Mouse (Mus musculus) right cerebral cortex, postnatal 4 days (tissue): ENCODE results near the gene Ppp1r18.

Experiments used
- DNase-seq: peaks from one replicate; pipeline ENCODE4 v3.0.0-alpha.2; 2022

Gene Ppp1r18

DNA sequence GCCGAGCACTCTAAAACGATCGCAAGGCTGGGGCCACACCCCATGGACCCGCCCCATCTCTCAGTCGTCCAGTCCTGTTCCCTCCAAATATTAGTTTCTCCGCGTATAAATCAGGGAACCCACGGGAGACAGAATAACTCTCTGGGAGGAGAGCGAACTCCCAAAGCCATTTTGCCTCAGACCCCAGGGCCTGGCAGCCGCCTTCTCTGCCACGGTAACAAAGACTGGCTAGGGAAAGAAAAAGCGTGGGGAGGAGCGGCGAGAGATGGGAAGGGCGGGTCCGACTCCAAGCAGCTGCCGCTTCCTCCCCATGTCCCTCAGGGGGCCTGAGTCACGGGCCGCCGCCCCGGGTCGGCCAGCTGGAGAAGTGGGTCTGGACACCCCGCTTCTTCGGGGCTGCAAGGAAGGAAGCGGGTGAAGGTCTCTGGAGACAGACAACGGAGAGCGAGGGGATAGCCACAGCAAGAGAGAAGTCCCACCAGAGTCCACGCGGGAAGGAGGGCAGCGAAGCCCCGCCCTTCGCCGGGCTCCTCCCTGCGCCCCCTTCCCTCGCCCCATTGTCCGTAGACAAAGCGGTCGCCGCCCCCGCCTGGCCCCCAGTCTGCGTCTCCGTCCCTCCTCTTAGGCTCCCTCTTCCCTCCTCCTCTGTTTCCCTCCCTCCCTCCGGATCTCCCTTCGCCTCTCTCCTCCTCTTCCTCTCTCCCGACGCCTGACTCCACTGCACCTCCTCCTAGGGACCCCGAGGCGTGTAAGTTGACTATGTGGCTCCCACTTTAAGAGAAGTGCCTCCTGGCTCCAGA, at the start of gene Ppp1r18:
Gene Ppp1r18, plus strand, starts transcription at position 113 of the 800 bp plus-strand sequence.
- DNase-seq, result peak; percentile 69

DNA sequence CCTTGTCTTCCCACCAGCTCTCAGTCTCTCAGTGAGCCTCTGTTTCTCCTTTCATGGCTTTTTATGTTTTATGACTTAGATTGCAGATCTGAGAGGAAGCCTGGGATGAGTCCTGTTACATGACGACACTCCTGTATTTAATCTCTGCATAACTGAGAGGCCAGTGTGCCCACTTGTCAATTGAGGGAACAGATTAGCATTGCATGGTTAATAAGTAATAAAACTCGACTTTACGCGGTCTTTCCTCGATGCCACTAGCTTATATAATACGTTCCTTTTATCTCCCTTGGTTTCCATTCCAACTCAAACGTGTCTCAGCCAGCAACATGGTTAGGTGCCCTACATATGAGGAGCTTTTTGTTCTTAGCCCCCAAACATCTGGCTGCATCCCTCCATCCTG, 49.6 kb upstream of the Ppp1r18 start:
- DNase-seq, result no peak

- DNase-seq, result no peak
Measured at GRCm38 (mm10) chr17:35816686-35817085, 48.7 kb upstream of the Ppp1r18 start.

- no peak for DNase-seq
Measured at GRCm38 (mm10) chr17:35817226-35817625, 48.2 kb upstream of the Ppp1r18 start.

DNA sequence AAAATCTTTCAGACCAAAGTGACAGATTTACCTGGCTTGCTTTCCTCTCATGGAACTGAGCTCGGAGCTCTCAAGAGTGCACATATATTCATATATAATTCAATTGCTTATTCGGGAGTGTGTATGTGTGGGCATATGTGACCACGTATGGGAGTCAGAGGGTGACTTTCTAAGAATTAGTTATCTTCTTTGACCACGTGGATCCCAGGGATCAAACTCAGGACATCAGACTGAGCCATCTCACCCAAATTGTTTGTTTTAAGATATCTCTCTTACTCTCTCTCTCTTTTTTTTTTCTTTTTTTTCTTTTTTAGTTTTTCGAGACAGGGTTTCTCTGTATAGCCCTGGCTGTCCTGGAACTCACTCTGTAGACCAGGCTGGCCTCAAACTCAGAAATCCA, 45.3 kb upstream of the Ppp1r18 start:
- DNase-seq, result no peak

- DNase-seq, result peak; percentile 59
Measured at GRCm38 (mm10) chr17:35821439-35822430, 43.7 kb upstream of the Ppp1r18 start, which contains the start of gene Ier3. TSS of gene Ier3 (plus strand) at chr17:35821684.

DNA sequence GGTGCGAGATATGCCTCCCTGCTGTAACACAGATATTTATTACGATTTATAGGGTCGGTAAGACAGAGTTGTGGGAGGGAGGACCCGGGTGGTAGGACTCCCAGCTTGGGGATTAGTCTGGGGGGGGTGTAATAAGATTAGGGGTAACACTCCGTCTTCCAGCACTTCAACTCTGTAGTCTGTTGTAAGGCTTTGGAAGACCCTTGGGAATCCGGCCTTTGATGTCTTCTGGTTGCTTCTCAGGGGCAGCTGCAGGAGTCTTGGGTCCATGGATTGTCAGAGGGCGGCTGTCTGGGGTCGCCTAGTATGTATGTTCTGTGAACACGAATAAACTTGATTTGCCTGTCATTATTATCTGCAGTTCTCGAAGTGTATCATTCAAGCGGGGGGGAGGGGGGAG, 42.8 kb upstream of the Ppp1r18 start:
- DNase-seq, result no peak

DNA sequence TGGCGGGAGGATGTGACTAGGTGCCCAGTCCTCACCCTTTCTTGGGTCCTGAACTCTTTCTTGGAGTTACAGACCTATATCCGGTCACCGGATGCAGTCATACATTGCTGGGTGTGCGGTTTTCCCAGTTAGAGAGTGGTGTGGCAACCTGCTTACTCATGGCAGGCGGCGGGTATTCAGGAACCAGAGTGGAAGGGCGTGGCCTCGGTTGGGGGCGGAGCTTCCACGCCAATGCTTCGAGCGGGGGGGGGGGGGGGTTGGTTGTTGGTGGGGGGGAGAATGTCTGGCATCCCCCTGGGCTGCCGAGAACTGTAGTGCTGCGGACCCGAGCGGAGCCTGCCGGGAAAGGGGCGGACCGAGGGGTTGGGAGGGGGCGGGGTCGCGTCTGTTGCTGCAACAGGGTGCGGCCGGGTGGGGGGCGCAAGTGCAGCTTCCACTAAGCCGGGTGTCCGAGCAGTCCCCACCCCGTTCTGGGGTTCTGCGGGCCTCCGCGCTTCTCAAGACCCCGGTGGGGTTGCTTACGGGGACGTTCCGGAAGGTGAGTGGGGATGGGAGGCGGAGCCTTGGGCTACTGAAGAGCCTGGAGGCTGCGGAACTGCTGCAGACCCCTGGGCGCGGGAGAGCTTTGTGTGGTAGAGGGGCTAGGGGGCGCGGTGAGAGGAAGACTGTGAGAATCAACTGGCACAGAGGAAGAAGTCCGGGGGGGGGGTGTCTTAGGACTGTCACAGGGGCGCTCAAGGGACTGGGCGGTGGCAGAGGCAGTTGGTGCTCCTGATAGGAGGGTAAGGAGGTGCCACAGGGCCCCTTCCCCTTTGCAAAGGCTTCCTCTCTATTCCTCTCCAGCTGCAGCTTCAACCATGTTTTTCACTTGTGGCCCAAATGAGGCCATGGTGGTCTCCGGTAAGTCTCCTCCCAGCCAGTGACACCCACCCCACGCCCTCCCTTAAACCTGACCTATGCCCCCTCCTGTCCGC, 42.1 kb upstream of the Ppp1r18 start, which contains the start of gene Flot1:
Gene Flot1, plus strand, starts transcription at position 267 of the 974 bp plus-strand sequence.
- peak; percentile 85 for DNase-seq

GRCm38 (mm10) chr17:35824402-35824801, 41.0 kb upstream of the Ppp1r18 start:
- no peak for DNase-seq

GRCm38 (mm10) chr17:35825109-35825850, 40.1 kb upstream of the Ppp1r18 start:
- DNase-seq, result no peak

DNA sequence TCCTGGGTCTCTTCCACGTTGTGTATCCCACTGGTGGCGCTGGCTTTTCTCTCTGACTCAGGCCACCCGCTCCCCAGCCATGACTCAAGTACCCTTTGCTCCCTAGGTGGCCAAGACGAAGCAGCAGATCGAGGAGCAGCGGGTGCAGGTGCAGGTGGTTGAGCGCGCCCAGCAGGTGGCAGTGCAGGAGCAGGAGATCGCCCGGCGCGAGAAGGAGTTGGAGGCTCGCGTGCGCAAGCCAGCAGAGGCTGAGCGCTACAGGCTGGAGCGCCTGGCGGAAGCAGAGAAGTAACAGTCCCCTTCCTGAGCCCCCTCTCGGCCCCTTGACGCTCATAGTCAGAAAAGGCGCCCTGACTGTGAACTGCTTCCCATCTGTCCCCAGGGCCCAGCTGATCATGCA, 35.7 kb upstream of the Ppp1r18 start:
- peak; percentile 86 for DNase-seq

DNA sequence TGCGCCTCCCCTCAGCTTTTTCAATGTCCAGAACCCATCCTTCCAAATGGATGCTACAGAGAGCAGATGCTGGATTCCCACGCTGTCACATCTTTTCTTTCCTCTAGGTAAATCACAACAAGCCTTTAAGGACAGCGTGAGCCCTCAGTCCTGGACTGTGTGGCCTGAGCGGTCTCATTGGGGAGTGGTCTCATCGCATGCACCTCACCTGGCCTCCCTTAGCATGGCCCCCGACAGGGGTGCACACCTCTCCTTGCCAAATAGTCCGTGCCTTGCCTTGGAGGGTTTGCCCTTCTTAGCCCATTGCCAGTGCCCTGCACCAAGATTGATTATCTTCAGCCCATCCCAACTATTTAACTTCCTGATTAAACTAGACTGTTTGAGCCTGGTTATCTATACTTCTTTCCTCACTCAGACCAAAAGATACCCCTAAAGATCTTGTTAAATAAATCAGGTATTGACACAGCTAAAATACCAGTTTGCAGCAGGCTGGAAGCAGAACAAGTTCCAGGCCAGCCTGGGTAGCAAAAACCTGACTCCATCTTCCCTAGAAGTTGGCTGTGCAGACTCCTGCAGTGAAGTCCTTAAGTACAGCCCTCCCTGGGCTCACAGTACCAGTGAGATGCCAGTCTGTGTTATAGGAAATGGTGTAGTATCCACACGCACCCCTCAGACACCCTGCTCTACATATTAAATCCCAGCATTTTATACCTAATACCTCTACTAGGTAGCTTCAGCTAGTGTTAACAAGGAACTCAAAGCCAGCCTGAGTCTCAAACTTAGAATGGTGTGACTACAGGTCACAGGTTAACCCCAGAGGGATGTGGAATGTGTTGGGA, 32.8 kb upstream of the Ppp1r18 start:
- no peak for DNase-seq

GRCm38 (mm10) chr17:35833239-35833751, 32.1 kb upstream of the Ppp1r18 start:
- DNase-seq, result no peak

DNA sequence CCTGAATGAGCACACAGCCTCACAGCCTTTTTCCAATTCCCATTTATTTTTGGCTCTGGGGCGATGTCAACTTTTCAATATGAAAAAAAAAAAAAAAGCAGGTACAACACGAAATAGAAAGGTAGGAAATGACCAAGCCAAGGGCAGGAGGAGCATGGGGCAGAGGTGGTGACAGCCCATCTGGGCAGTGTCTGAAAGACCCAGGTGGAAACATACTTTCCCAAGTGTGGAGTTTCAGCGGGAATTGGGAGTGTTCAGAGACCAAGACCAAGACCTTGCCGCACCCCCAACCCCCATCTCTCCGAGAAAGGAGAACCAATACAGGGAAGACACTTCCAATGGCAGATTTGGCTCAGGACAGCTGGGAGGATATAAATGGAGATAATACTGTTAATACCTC, 31.5 kb upstream of the Ppp1r18 start:
- DNase-seq, result no peak

DNA sequence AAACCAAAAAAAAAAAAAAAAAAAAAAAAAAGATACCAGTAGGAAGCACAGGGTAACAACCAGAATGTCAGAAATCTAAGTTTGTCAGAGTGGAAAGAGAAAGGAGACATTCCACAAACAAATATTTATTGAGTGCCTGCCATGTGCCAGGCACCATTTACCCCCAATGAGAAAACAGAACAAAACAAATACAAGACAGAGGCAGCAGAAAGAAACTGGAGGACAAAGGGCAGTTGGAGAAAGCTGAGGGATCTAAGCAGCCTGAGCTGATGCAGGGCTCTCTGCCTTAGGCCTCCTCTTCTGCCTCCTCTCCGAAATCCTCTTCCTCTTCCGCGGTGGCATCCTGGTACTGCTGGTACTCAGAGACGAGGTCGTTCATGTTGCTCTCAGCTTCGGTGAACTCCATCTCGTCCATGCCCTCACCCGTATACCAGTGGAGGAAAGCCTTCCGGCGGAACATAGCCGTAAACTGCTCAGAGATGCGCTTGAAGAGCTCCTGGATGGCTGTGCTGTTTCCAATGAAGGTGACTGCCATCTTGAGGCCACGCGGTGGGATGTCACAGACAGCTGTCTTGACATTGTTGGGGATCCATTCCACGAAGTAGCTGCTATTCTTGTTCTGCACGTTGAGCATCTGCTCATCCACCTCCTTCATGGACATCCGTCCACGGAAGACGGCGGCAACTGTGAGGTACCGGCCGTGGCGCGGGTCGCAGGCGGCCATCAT, 30.5 kb upstream of the Ppp1r18 start:
- DNase-seq, result no peak

GRCm38 (mm10) chr17:35835424-35836140, 29.8 kb upstream of the Ppp1r18 start:
- DNase-seq, result no peak

- DNase-seq, result peak; percentile 90
Measured at GRCm38 (mm10) chr17:35836178-35836965, 29.0 kb upstream of the Ppp1r18 start.

- peak; percentile 87 for DNase-seq
Measured at GRCm38 (mm10) chr17:35836991-35837422, 28.4 kb upstream of the Ppp1r18 start.
